Mouse (Mus musculus): ENCODE measurements around the gene Cbr2.

Cbr2 gene

GRCm38 (mm10) chr11:120723509-120723908 is 8.4 kb downstream of the Cbr2 start:
- Histone ChIP-seq H3K4me3 (replicated peaks; ENCODE audit: low read length) (no peak overlapping the region), H3K9me3 (ENCODE audit: low read length) (no peaks in the 10 kb centered on the region), H3K27me3 (ENCODE audit: insufficient read depth, low read length) (peaks cover 54% of the 10 kb centered on the region), H3K4me1 (replicated peaks; ENCODE audit: low read depth, low read length) (peaks cover 51% of the 10 kb centered on the region), H3K36me3 (ENCODE audit: insufficient read depth, low read length) (peaks cover 36% of the 10 kb centered on the region)
- TF ChIP-seq CTCF (conservative IDR thresholded peaks at IDR 0.05; ENCODE audit: low read length) (no peak), POU5F1 (IDR thresholded peaks at IDR 0.05; ENCODE audit: borderline replicate concordance, low read length) (no peak), NANOG (IDR thresholded peaks at IDR 0.05; ENCODE audit: borderline replicate concordance, low read length) (no peak)

- peak overlapping the region; percentile 85; the same call in 1 of the 2 replicates for H3K4me3 ChIP-seq (replicated peaks; ENCODE audit: low read length)
- peaks cover 45% of the 10 kb centered on the region for H3K4me1 ChIP-seq (replicated peaks; ENCODE audit: low read depth, low read length)
- TF ChIP-seq CTCF (conservative IDR thresholded peaks at IDR 0.05; ENCODE audit: low read length) (no peak), POU5F1 (IDR thresholded peaks at IDR 0.05; ENCODE audit: borderline replicate concordance, low read length) (no peak), NANOG (IDR thresholded peaks at IDR 0.05; ENCODE audit: borderline replicate concordance, low read length) (no peak)
- peaks cover 43% of the 10 kb centered on the region for H3K36me3 ChIP-seq (ENCODE audit: insufficient read depth, low read length)
- no peaks in the 10 kb centered on the region for H3K9me3 ChIP-seq (ENCODE audit: low read length)
- H3K27me3 ChIP-seq (ENCODE audit: insufficient read depth, low read length), result peaks cover 49% of the 10 kb centered on the region
Observed at GRCm38 (mm10) chr11:120722761-120723382, 9.0 kb downstream of the Cbr2 start.

GRCm38 (mm10) chr11:120722067-120722630 is 9.8 kb downstream of the Cbr2 start:
- Histone ChIP-seq H3K4me1 (replicated peaks; ENCODE audit: low read depth, low read length) (peaks cover 42% of the 10 kb centered on the region), H3K4me3 (replicated peaks; ENCODE audit: low read length) (peak overlapping the region; percentile 85), H3K27me3 (ENCODE audit: insufficient read depth, low read length) (peaks cover 46% of the 10 kb centered on the region), H3K36me3 (ENCODE audit: insufficient read depth, low read length) (peaks cover 50% of the 10 kb centered on the region), H3K9me3 (ENCODE audit: low read length) (no peaks in the 10 kb centered on the region)
- TF ChIP-seq NANOG (IDR thresholded peaks at IDR 0.05; ENCODE audit: borderline replicate concordance, low read length), result no peak
- no peak for TF ChIP-seq POU5F1 (IDR thresholded peaks at IDR 0.05; ENCODE audit: borderline replicate concordance, low read length)
- TF ChIP-seq CTCF (conservative IDR thresholded peaks at IDR 0.05; ENCODE audit: low read length), result no peak

- Histone ChIP-seq H3K9me3 (ENCODE audit: low read length) (no peaks in the 10 kb centered on the region), H3K4me1 (replicated peaks; ENCODE audit: low read depth, low read length) (peaks cover 40% of the 10 kb centered on the region), H3K4me3 (replicated peaks; ENCODE audit: low read length) (peak within 1 kb of the TSS; percentile 85), H3K36me3 (ENCODE audit: insufficient read depth, low read length) (peaks cover 57% of the 10 kb centered on the region), H3K27me3 (ENCODE audit: insufficient read depth, low read length) (peaks cover 45% of the 10 kb centered on the region)
- TF ChIP-seq CTCF (conservative IDR thresholded peaks at IDR 0.05; ENCODE audit: low read length) (no peak), NANOG (IDR thresholded peaks at IDR 0.05; ENCODE audit: borderline replicate concordance, low read length) (no peak), POU5F1 (IDR thresholded peaks at IDR 0.05; ENCODE audit: borderline replicate concordance, low read length) (no peak)
Observed at GRCm38 (mm10) chr11:120721124-120722066, 10.5 kb downstream of the Cbr2 start, which contains the start of gene Rac3. Gene Rac3, plus strand, starts transcription at chr11:120721470.

GRCm38 (mm10) chr11:120720450-120720849 is 11.5 kb downstream of the Cbr2 start:
- peak overlapping the region; percentile 85 for H3K4me3 ChIP-seq (replicated peaks; ENCODE audit: low read length)
- H3K27me3 ChIP-seq (ENCODE audit: insufficient read depth, low read length), result peaks cover 40% of the 10 kb centered on the region
- TF ChIP-seq NANOG (IDR thresholded peaks at IDR 0.05; ENCODE audit: borderline replicate concordance, low read length) (no peak), POU5F1 (IDR thresholded peaks at IDR 0.05; ENCODE audit: borderline replicate concordance, low read length) (no peak), CTCF (conservative IDR thresholded peaks at IDR 0.05; ENCODE audit: low read length) (peak; percentile 87)
- H3K4me1 ChIP-seq (replicated peaks; ENCODE audit: low read depth, low read length), result peaks cover 32% of the 10 kb centered on the region
- peaks cover 57% of the 10 kb centered on the region for H3K36me3 ChIP-seq (ENCODE audit: insufficient read depth, low read length)
- no peaks in the 10 kb centered on the region for H3K9me3 ChIP-seq (ENCODE audit: low read length)

- TF ChIP-seq NANOG (IDR thresholded peaks at IDR 0.05; ENCODE audit: borderline replicate concordance, low read length) (no peak), POU5F1 (IDR thresholded peaks at IDR 0.05; ENCODE audit: borderline replicate concordance, low read length) (no peak), CTCF (conservative IDR thresholded peaks at IDR 0.05; ENCODE audit: low read length) (no peak)
- H3K4me3 ChIP-seq (replicated peaks; ENCODE audit: low read length), result no peak overlapping the region
- no peaks in the 10 kb centered on the region for H3K9me3 ChIP-seq (ENCODE audit: low read length)
- peaks cover 33% of the 10 kb centered on the region for H3K4me1 ChIP-seq (replicated peaks; ENCODE audit: low read depth, low read length)
- H3K36me3 ChIP-seq (ENCODE audit: insufficient read depth, low read length), result peaks cover 57% of the 10 kb centered on the region
- peaks cover 42% of the 10 kb centered on the region for H3K27me3 ChIP-seq (ENCODE audit: insufficient read depth, low read length)
Observed at GRCm38 (mm10) chr11:120719841-120720376, 12.0 kb downstream of the Cbr2 start.

GRCm38 (mm10) chr11:120719242-120719641 is 12.7 kb downstream of the Cbr2 start:
- no peak for TF ChIP-seq CTCF (conservative IDR thresholded peaks at IDR 0.05; ENCODE audit: low read length)
- TF ChIP-seq NANOG (IDR thresholded peaks at IDR 0.05; ENCODE audit: borderline replicate concordance, low read length), result no peak
- no peak for TF ChIP-seq POU5F1 (IDR thresholded peaks at IDR 0.05; ENCODE audit: borderline replicate concordance, low read length)
- H3K9me3 ChIP-seq (ENCODE audit: low read length), result no peaks in the 10 kb centered on the region
- peaks cover 58% of the 10 kb centered on the region for H3K36me3 ChIP-seq (ENCODE audit: insufficient read depth, low read length)
- H3K27me3 ChIP-seq (ENCODE audit: insufficient read depth, low read length), result peaks cover 48% of the 10 kb centered on the region
- peaks cover 40% of the 10 kb centered on the region for H3K4me1 ChIP-seq (replicated peaks; ENCODE audit: low read depth, low read length)
- no peak overlapping the region for H3K4me3 ChIP-seq (replicated peaks; ENCODE audit: low read length)

GRCm38 (mm10) chr11:120715131-120715530 is 16.8 kb downstream of the Cbr2 start:
- H3K9me3 ChIP-seq (ENCODE audit: low read length), result no peaks in the 10 kb centered on the region
- H3K4me3 ChIP-seq (replicated peaks; ENCODE audit: low read length), result 0 out of 2 replicates have a peak overlapping the region, but pooled peaks have one; percentile 92
- TF ChIP-seq POU5F1 (IDR thresholded peaks at IDR 0.05; ENCODE audit: borderline replicate concordance, low read length) (no peak), CTCF (conservative IDR thresholded peaks at IDR 0.05; ENCODE audit: low read length) (no peak), NANOG (IDR thresholded peaks at IDR 0.05; ENCODE audit: borderline replicate concordance, low read length) (no peak)
- peaks cover 47% of the 10 kb centered on the region for H3K4me1 ChIP-seq (replicated peaks; ENCODE audit: low read depth, low read length)
- H3K27me3 ChIP-seq (ENCODE audit: insufficient read depth, low read length), result peaks cover 16% of the 10 kb centered on the region
- peaks cover 82% of the 10 kb centered on the region for H3K36me3 ChIP-seq (ENCODE audit: insufficient read depth, low read length)

Data from E14TG2a.4 (cell line).